Mouse (Mus musculus): ENCODE data around the gene Odf3l1. TPM values are rescaled to one million over a fixed set of nuclear protein-coding genes. Genes with fewer than 3 reads are reported as not detected.

Gene Odf3l1
- polyA plus RNA-seq, 1 experiment from 2014 or later: 1.1 TPM

DNA sequence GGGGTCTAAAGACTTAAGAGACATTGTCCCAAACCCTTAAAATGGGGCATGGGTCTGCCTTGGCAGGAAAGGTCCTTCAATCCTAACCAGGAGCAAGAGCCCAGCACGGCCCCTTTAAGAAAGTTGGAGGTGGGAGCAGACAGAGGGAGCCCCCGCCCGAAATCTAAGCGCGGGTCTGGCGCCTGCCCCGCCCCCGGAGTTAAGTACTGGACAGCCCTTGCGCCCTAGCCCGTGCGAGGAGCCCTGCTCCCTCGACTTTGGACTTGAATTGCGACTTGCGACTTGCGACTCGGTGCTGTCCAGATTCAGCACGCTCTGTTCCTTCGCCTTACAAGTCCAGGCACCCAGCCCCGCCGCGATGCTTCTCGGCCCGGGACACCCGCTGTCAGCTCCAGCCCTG, 353 bp upstream of the Odf3l1 start, which contains the start of gene Cspg4:
TSS of gene Cspg4 (plus strand) at position 202 of the 400 bp plus-strand sequence.
- Histone ChIP-seq H3K9ac (peak within 1 kb of the TSS; percentile 54), H3K9me3 (ENCODE audit: low read depth, low read length) (no peaks in the 10 kb centered on the region), H3K36me3 (ENCODE audit: insufficient read depth) (no peaks in the 10 kb centered on the region), H3K4me3 (ENCODE audit: low read depth, low read length) (peak within 1 kb of the TSS; percentile 47), H3K4me2 (peak within 1 kb of the TSS; percentile 70), H3K27me3 (ENCODE audit: insufficient read depth, low read length) (no peaks in the 10 kb centered on the region; the same call in 1 of the 2 replicates), H3K27ac (ENCODE audit: low read depth) (peak within 1 kb of the TSS; percentile 66), H3K4me1 (ENCODE audit: insufficient read depth) (peaks cover 45% of the 10 kb centered on the region)
- WGBS: under 1% methylated on average over 24 of the region's 24 CpGs
- DNase-seq (peak; percentile 87), ATAC-seq (ENCODE audit: insufficient read depth) (peak; percentile 73)
- no peak for TF ChIP-seq CTCF (IDR thresholded peaks at IDR 0.05; ENCODE audit: low read depth)

DNA sequence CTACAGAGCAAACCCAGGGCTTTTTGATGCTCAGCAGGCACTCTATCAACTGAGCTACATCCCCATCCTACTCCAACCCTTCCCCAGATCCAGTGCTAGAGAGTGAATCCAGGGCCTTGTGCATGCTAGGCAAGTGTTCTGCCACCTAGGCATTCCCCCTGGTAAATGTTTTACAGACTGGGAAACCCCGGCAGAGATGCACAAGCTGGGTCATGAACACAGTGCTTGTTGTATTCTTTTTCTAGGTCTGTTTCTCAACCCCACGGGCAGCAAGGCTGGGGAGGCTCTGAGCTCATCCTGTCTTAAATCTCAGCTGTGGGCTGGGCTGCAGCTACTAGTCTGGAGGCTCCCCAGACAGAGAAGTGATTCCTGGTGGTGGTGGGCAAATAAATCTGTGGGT, 1.6 kb downstream of the Odf3l1 start:
- no peak for DNase-seq
- Histone ChIP-seq H3K4me3 (ENCODE audit: low read depth, low read length) (no peak overlapping the region), H3K36me3 (ENCODE audit: insufficient read depth) (no peaks in the 10 kb centered on the region), H3K27me3 (ENCODE audit: insufficient read depth, low read length) (no peaks in the 10 kb centered on the region; the same call in 1 of the 2 replicates), H3K9me3 (ENCODE audit: low read depth, low read length) (no peaks in the 10 kb centered on the region), H3K9ac (no peak overlapping the region), H3K4me2 (no peak overlapping the region), H3K4me1 (ENCODE audit: insufficient read depth) (peaks cover 27% of the 10 kb centered on the region), H3K27ac (ENCODE audit: low read depth) (no peak overlapping the region)
- no peak for TF ChIP-seq CTCF (IDR thresholded peaks at IDR 0.05; ENCODE audit: low read depth)
- 63% methylated on average over 2 of the region's 2 CpGs for WGBS
- no peak for ATAC-seq (ENCODE audit: insufficient read depth)

DNA sequence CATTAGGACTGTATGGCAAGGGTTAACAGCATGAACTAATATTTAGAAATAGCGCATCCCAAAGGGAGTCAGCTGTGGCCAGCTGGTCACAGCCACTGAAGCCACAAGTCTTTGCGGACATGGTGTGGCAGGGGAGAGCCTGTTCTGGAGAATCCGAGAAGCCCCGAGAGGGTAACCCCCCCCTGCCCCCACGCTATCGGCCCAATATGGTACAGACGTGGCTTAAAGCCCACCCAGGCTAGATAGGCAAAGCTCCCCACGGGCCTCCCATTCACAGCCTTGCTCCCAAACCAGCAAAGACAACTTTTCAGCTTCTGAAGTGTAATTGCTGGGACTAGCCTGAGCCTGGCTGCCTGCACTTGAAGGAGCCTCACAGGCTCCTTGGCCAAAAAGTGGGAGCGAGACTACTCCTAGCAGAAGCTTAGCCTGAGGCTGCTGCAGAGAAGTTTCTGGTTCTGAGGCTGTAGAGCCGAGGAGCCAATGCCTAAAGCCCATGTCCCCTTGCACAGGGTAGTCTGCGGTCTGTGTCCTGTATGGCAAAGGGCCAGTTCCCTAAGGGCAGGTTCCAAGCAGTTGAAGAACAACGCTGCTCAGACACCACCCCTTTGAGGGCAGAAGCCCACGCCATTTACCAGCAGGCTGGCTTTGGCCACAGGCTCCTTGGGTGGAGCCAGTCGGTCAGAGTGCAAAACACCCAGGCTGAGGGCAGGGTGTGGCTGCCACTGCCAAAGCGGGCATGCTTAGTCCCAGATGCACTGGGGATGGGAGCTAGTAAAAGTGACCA, 3.8 kb downstream of the Odf3l1 start:
- Histone ChIP-seq H3K27ac (ENCODE audit: low read depth) (peak overlapping the region; percentile 12; the same call in 1 of the 2 replicates), H3K36me3 (ENCODE audit: insufficient read depth) (no peaks in the 10 kb centered on the region), H3K27me3 (ENCODE audit: insufficient read depth, low read length) (no peaks in the 10 kb centered on the region; the same call in 1 of the 2 replicates), H3K9ac (no peak overlapping the region), H3K9me3 (ENCODE audit: low read depth, low read length) (no peaks in the 10 kb centered on the region), H3K4me1 (ENCODE audit: insufficient read depth) (peaks cover 19% of the 10 kb centered on the region), H3K4me3 (ENCODE audit: low read depth, low read length) (no peak overlapping the region), H3K4me2 (no peak overlapping the region)
- no peak for TF ChIP-seq CTCF (IDR thresholded peaks at IDR 0.05; ENCODE audit: low read depth)
- ATAC-seq (ENCODE audit: insufficient read depth) (peak; percentile 26; the same call in 1 of the 2 replicates), DNase-seq (peak; percentile 72)
- WGBS: 44% methylated on average over 15 of the region's 15 CpGs

DNA sequence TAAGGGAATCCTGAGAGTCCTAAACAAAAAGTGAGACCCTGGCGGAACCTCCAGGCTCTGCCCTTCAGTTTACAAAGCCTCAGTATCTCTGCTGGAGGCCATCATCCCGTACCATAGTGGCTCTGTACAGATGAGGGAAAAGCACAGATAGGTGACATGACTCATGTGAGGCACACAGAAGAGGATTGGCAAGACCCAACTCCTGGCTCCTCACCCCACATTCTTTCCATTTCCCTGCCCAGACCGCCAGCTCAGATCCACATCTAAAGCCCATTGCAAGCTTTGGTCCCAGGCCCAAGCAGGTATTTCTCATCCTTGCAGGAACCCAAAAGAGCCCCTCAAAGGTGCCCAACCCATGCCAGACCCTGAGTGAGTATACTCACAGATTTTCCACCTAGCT, 4.4 kb downstream of the Odf3l1 start:
- Histone ChIP-seq H3K27me3 (ENCODE audit: insufficient read depth, low read length) (no peaks in the 10 kb centered on the region; the same call in 1 of the 2 replicates), H3K27ac (ENCODE audit: low read depth) (no peak overlapping the region), H3K4me2 (no peak overlapping the region), H3K4me1 (ENCODE audit: insufficient read depth) (peaks cover 14% of the 10 kb centered on the region), H3K9ac (no peak overlapping the region), H3K4me3 (ENCODE audit: low read depth, low read length) (no peak overlapping the region), H3K9me3 (ENCODE audit: low read depth, low read length) (no peaks in the 10 kb centered on the region), H3K36me3 (ENCODE audit: insufficient read depth) (no peaks in the 10 kb centered on the region)
- ATAC-seq (ENCODE audit: insufficient read depth) (no peak), DNase-seq (no peak)
- no peak for TF ChIP-seq CTCF (IDR thresholded peaks at IDR 0.05; ENCODE audit: low read depth)
- WGBS: 67% methylated on average over 3 of the region's 3 CpGs

DNA sequence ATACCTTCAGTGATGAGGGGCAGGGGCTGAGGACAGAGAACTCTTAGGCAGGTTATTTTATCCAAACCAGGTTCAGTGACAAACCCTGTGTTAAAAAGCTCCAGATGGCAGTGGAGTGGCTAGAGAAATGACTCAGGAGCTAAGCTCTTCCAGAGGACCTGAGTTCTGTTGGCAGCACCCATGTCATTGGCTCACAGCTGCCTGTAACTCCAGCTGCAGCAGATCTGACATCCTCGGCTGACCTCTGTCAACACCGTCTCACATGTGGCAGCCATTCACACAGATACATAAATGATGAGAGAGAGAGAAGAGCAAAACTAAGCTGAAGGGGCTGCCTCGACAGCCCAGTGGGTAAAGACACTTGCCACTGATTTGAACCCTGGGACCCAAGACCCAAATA, 7.0 kb downstream of the Odf3l1 start:
- 18% methylated on average over 3 of the region's 3 CpGs for WGBS
- peaks cover 7% of the 10 kb centered on the region for H3K4me1 ChIP-seq (ENCODE audit: insufficient read depth)
- no peak for DNase-seq

DNA sequence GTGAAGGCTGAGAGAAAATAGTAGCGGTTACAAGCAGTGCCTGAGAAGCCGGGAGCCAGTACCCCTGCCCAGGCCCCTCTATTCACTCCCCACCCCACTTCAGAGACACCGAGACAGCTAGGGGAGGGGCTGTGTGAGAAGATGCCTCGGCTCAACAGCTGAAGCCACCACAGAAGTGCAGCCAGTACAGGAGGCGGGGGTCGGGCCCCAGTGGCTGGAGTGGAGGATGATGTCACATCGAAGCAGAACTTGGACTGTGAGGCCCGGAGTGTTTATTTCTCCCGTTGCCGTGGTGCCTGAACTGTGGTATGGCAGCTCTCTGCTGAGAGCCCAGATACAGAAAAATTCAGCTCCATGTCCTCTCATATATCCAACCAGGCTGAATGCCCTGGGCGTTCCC, 12.7 kb downstream of the Odf3l1 start:
- H3K4me1 ChIP-seq (ENCODE audit: insufficient read depth): peaks cover 9% of the 10 kb centered on the region
- no peaks in the 10 kb centered on the region for H3K36me3 ChIP-seq (ENCODE audit: insufficient read depth)
- peak; percentile 89 for ATAC-seq (ENCODE audit: insufficient read depth)
- no peak overlapping the region for H3K9ac ChIP-seq
- H3K27me3 ChIP-seq (ENCODE audit: insufficient read depth, low read length): no peaks in the 10 kb centered on the region
- H3K4me2 ChIP-seq: peak overlapping the region; percentile 27; the same call in 1 of the 2 replicates
- H3K9me3 ChIP-seq (ENCODE audit: low read depth, low read length): no peaks in the 10 kb centered on the region
- TF ChIP-seq CTCF (IDR thresholded peaks at IDR 0.05; ENCODE audit: low read depth): no peak
- peak; percentile 83 for DNase-seq
- 11% methylated on average over 11 of the region's 11 CpGs for WGBS
- no peak overlapping the region for H3K4me3 ChIP-seq (ENCODE audit: low read depth, low read length)
- H3K27ac ChIP-seq (ENCODE audit: low read depth): no peak overlapping the region

More for the DNA sequence above, 7.0 kb downstream of the Odf3l1 start:
- Histone ChIP-seq H3K27ac (ENCODE audit: low read depth) (no peak overlapping the region), H3K4me3 (ENCODE audit: low read depth, low read length) (no peak overlapping the region), H3K36me3 (ENCODE audit: insufficient read depth) (no peaks in the 10 kb centered on the region), H3K4me2 (no peak overlapping the region), H3K27me3 (ENCODE audit: insufficient read depth, low read length) (no peaks in the 10 kb centered on the region; the same call in 1 of the 2 replicates), H3K9ac (no peak overlapping the region), H3K9me3 (ENCODE audit: low read depth, low read length) (no peaks in the 10 kb centered on the region)
- no peak for ATAC-seq (ENCODE audit: insufficient read depth)
- no peak for TF ChIP-seq CTCF (IDR thresholded peaks at IDR 0.05; ENCODE audit: low read depth)

DNA sequence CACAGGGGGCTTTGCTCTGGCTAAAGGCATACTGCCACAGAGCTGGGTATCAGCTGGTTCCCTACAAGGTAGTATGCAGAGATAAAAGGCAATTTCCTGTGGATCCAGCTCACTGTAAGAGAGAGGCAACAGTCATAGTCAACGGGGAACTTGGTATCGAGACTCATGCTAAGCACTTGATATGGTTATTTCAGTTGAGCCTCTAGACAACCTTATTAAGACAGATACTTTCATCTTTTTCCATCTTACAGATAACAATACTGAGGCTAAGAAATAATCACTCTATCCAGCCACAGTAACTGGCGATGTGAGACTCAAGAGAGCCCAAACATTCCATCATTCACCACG, 13.6 kb downstream of the Odf3l1 start:
- Histone ChIP-seq H3K4me1 (ENCODE audit: insufficient read depth) (peaks cover 9% of the 10 kb centered on the region), H3K27ac (ENCODE audit: low read depth) (no peak overlapping the region), H3K36me3 (ENCODE audit: insufficient read depth) (no peaks in the 10 kb centered on the region), H3K9ac (no peak overlapping the region), H3K9me3 (ENCODE audit: low read depth, low read length) (no peaks in the 10 kb centered on the region), H3K4me2 (no peak overlapping the region), H3K4me3 (ENCODE audit: low read depth, low read length) (no peak overlapping the region), H3K27me3 (ENCODE audit: insufficient read depth, low read length) (no peaks in the 10 kb centered on the region)
- ATAC-seq (ENCODE audit: insufficient read depth) (no peak), DNase-seq (no peak)
- no peak for TF ChIP-seq CTCF (IDR thresholded peaks at IDR 0.05; ENCODE audit: low read depth)
- WGBS: 73% methylated on average over 4 of the region's 4 CpGs

All from lung, embryonic 14.5 days (tissue).